In the genomic region with DNA sequence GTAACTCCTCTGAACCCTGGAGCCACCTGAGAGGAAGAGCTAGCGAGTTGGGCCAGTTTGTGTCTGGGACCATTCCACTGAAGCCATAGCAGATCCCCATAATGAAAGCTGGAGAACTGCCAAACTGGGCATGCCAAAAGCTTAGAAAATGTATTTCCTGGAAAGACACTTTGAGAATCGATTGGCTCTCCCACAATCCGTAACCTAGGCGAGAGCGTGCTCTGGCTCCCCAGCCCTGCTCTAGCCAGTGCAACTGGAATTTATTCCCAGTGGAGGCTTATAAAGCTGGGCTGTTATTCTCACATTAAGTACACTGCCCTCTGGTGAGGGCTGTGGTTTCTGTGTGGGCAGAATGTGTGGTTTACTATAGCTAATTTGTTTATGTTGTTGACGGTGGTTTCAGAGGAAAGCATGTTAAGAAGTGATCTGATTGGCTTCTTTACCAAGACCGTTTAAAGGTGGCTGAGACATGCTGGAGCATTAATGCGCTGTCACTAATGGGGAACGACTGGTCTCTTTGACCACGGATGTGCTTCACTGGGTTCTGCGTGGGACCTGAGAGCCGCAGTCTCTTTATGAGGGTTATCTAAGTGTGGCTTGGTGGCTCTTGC, we compare ENCODE assay signal across 8 mouse cellular contexts.
DNase-seq lines count a peak whose midpoint lies in the region; ATAC-seq lines count a peak whose summit lies in the region.
"Had no signal": no experiment of that assay in that cellular context is flagged by ENCODE, and none has a peak within 500 bp of the region (broad histone marks: within the 10 kb centered on the region; RNA-seq: fewer than 3 reads in every experiment).

No protein-coding gene starts in this region.

- no peaks in the 10 kb centered on the region for H3K9me3 ChIP-seq in heart, embryonic 15.5 days (replicated peaks)
- H3K9me3 ChIP-seq: limb, embryonic 15.5 days had no signal

- H3K4me3 ChIP-seq in heart, embryonic 15.5 days, result no peak overlapping the region
- H3K4me3 ChIP-seq: limb, embryonic 15.5 days had no signal

- DNase-seq in ovary, postnatal 36 days (ENCODE audit: low spot score), result peak; percentile 5
- no peak for DNase-seq in ovary, postnatal 10 days (ENCODE audit: low spot score)
- DNase-seq in kidney, postnatal 4 days, result peak; percentile 28 to 48
- no peak for DNase-seq in right cerebral cortex, postnatal 36 days (ENCODE audit: low spot score in 2 of 2)
- DNase-seq in gastrocnemius, postnatal 14 days, result no peak
- DNase-seq in cerebellum, postnatal 4 days (ENCODE audit: low spot score in 2 of 2), result no peak

- intact Hi-C loops in gastrocnemius, postnatal 14 days (cut with DNase I; ENCODE audit: low total_unique reads), result no loop called here

- peak overlapping the region; percentile 75 for H3K27ac ChIP-seq in heart, embryonic 15.5 days
- H3K27ac ChIP-seq: limb, embryonic 15.5 days had no signal

- peaks cover 19% of the 10 kb centered on the region for H3K4me1 ChIP-seq in heart, embryonic 15.5 days (replicated peaks)

- H3K27me3 ChIP-seq in heart, embryonic 15.5 days, result no peaks in the 10 kb centered on the region
- H3K27me3 ChIP-seq: limb, embryonic 15.5 days had no signal

- 63% methylated on average over 12 of the region's 12 CpGs for WGBS in heart, embryonic 15.5 days

- H3K4me2 ChIP-seq in heart, embryonic 15.5 days, result no peak overlapping the region
- H3K4me2 ChIP-seq: limb, embryonic 15.5 days had no signal

- no peak overlapping the region for H3K9ac ChIP-seq in heart, embryonic 15.5 days
- H3K9ac ChIP-seq: limb, embryonic 15.5 days had no signal

- peak; percentile 38; the same call in 1 of the 2 replicates for ATAC-seq in heart, embryonic 15.5 days (replicated peaks; ENCODE audit: insufficient number of reproducible peaks, insufficient read depth, low FRiP score, low read depth)

- no peaks in the 10 kb centered on the region for H3K36me3 ChIP-seq in heart, embryonic 15.5 days
- H3K36me3 ChIP-seq: limb, embryonic 15.5 days had no signal

Comparison
In these comparisons a context has a peak if more than half of its experiments do, and no peak if none do; other contexts are left out.
1. DNase-seq: peak in ovary, postnatal 36 days (single experiment) and kidney, postnatal 4 days (2 of 2); none in ovary, postnatal 10 days (single experiment), right cerebral cortex, postnatal 36 days (0 of 2), gastrocnemius, postnatal 14 days (single experiment) and cerebellum, postnatal 4 days (0 of 2).